Mouse (Mus musculus): ENCODE measurements at regions not wholly inside any gene's neighbourhood (a gene's known extent, or its start where the extent isn't known, plus 50 kb on each side); places are given as distances from the start of the nearest gene placed in this dataset.

- no peak overlapping the region for H3K4me3 ChIP-seq (replicated peaks in 1 of 3; ENCODE audit: low read depth in 2 of 3, low read length in 2 of 3, poor library complexity in 1 of 3)
- H3K4me2 ChIP-seq (ENCODE audit: insufficient read depth, low read depth, poor library complexity, severe bottlenecking): no peak overlapping the region
- H3K79me2 ChIP-seq (replicated peaks; ENCODE audit: control insufficient read depth, extremely low read depth, insufficient read depth, poor library complexity, severe bottlenecking): no peaks in the 10 kb centered on the region
- dilution Hi-C loops (cut with MboI; ENCODE audit: extremely low pct_ligation_motif_present, extremely low pct_unique_long_range_greater_than_20kb, low sequenced_read_pairs) (no loop called here), in situ Hi-C loops (cut with MboI; ENCODE audit: low pct_ligation_motif_present, low pct_unique_long_range_greater_than_20kb, low sequenced_read_pairs) (no loop called here)
- H3K9me3 ChIP-seq (replicated peaks; ENCODE audit: low read length): peaks cover 79% of the 10 kb centered on the region
- no peak for TF ChIP-seq ZNF384 (IDR thresholded peaks at IDR 0.05; ENCODE audit: low read depth, low read length)
- TF ChIP-seq SIN3A (IDR thresholded peaks at IDR 0.05; ENCODE audit: low read length): no peak
- no peak for TF ChIP-seq USF2 (conservative IDR thresholded peaks at IDR 0.05; ENCODE audit: low read depth, low read length)
- no peak for TF ChIP-seq CHD2 (IDR thresholded peaks at IDR 0.05; ENCODE audit: low read length)
- TF ChIP-seq GABPA (IDR thresholded peaks at IDR 0.05; ENCODE audit: insufficient replicate concordance, low read depth, low read length): no peak
- TF ChIP-seq ELF1 (IDR thresholded peaks at IDR 0.05; ENCODE audit: low read depth, low read length): no peak
- no peak for TF ChIP-seq MYC (IDR thresholded peaks at IDR 0.05; ENCODE audit: low read depth, low read length)
- no peak for TF ChIP-seq RAD21 (IDR thresholded peaks at IDR 0.05; ENCODE audit: low read depth, low read length)
- no peak for TF ChIP-seq MEF2A (IDR thresholded peaks at IDR 0.05; ENCODE audit: borderline replicate concordance, low read depth, low read length)
- no peak for TF ChIP-seq RCOR1 (conservative IDR thresholded peaks at IDR 0.05; ENCODE audit: low read depth, low read length)
- no peak for TF ChIP-seq POLR2AphosphoS2 (IDR thresholded peaks at IDR 0.05; ENCODE audit: low read depth, low read length)
- no peak for TF ChIP-seq KAT2A (IDR thresholded peaks at IDR 0.05; ENCODE audit: insufficient replicate concordance, low read length)
- no peak for TF ChIP-seq IRF4 (IDR thresholded peaks at IDR 0.05; ENCODE audit: low read depth, low read length)
- TF ChIP-seq SMC3 (IDR thresholded peaks at IDR 0.05; ENCODE audit: low read depth, low read length): no peak
- no peak overlapping the region for H3K27ac ChIP-seq (ENCODE audit: insufficient read depth, low read depth)
- no peak for DNase-seq (ENCODE audit: extremely low read depth)
- no peaks in the 10 kb centered on the region for H3K36me3 ChIP-seq (replicated peaks in 1 of 2; ENCODE audit: control insufficient read depth in 1 of 2, insufficient read depth in 1 of 2, low read length in 1 of 2)
- no peak overlapping the region for H3K9ac ChIP-seq (ENCODE audit: insufficient read depth, low read depth)
- H3K27me3 ChIP-seq (replicated peaks): no peaks in the 10 kb centered on the region
- H3K4me1 ChIP-seq (ENCODE audit: control insufficient read depth in 1 of 2, insufficient read depth in 2 of 2): no peaks in the 10 kb centered on the region
Measured at GRCm38 (mm10) chr10:120541618-120542017, 65.3 kb upstream of the Hmga2 start.

DNA sequence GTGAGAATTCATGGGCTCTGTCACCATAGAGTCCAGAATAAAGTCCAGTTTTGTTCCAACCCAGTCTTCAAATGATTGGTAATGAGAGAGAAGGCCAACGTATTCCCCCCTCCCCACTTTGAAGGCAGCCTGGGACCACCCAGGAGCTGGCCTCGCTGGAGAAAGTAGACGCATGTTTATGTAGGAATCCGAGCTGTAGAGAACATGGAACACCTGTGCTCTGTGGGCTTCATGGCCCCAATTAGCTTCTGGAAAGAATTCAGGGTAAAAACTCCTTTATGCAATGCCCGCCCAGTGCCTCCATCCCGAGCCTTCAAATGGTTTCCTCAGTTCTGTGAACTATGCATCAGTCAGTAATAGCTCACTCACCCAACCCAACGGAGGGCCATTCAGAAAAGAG is 62.3 kb upstream of the Hmga2 start:
- H3K79me2 ChIP-seq (replicated peaks; ENCODE audit: control insufficient read depth, extremely low read depth, insufficient read depth, poor library complexity, severe bottlenecking): no peaks in the 10 kb centered on the region
- H3K9ac ChIP-seq (ENCODE audit: insufficient read depth, low read depth): no peak overlapping the region
- H3K4me1 ChIP-seq (ENCODE audit: control insufficient read depth in 1 of 2, insufficient read depth in 2 of 2): no peaks in the 10 kb centered on the region
- peaks cover 69% of the 10 kb centered on the region for H3K9me3 ChIP-seq (replicated peaks; ENCODE audit: low read length)
- H3K36me3 ChIP-seq (replicated peaks in 1 of 2; ENCODE audit: control insufficient read depth in 1 of 2, insufficient read depth in 1 of 2, low read length in 1 of 2): no peaks in the 10 kb centered on the region
- H3K27me3 ChIP-seq (replicated peaks): no peaks in the 10 kb centered on the region
- in situ Hi-C loops (cut with MboI; ENCODE audit: low pct_ligation_motif_present, low pct_unique_long_range_greater_than_20kb, low sequenced_read_pairs) (no loop called here), dilution Hi-C loops (cut with MboI; ENCODE audit: extremely low pct_ligation_motif_present, extremely low pct_unique_long_range_greater_than_20kb, low sequenced_read_pairs) (no loop called here)
- H3K4me3 ChIP-seq (replicated peaks in 1 of 3; ENCODE audit: low read depth in 2 of 3, low read length in 2 of 3, poor library complexity in 1 of 3): no peak overlapping the region
- H3K4me2 ChIP-seq (ENCODE audit: insufficient read depth, low read depth, poor library complexity, severe bottlenecking): no peak overlapping the region
- H3K27ac ChIP-seq (ENCODE audit: insufficient read depth, low read depth): no peak overlapping the region
- no peak for TF ChIP-seq GABPA (IDR thresholded peaks at IDR 0.05; ENCODE audit: insufficient replicate concordance, low read depth, low read length)
- TF ChIP-seq ETS1 (conservative IDR thresholded peaks at IDR 0.05; ENCODE audit: low read depth, low read length): no peak
- TF ChIP-seq USF2 (conservative IDR thresholded peaks at IDR 0.05; ENCODE audit: low read depth, low read length): no peak
- no peak for DNase-seq (ENCODE audit: extremely low read depth)

Measured in CH12.LX (cell line).